Mouse (Mus musculus) kidney, embryonic 14.5 days (tissue): Measurements from ENCODE around the gene Pou6f2. TPM values are rescaled to one million over a fixed set of nuclear protein-coding genes. Genes with fewer than 3 reads are reported as not detected.

ENCODE experiments used
- ATAC-seq: fragments of 200-750 bp; cut with Nextera tagmentation; 2 replicates; pipeline ENCODE4 v1.8.0; 2017; ENCODE audit warnings: moderate number of reproducible peaks, mild to moderate bottlenecking, moderate TSS enrichment, moderate library complexity; ENCODE audit not compliant: low FRiP score, low TSS enrichment
- H3K27ac ChIP-seq: fragments of 300-500 bp; sonication (generic); 2 replicates; pipeline ENCODE4 v1.5.1; 2014; ENCODE audit warnings: low read depth, mild to moderate bottlenecking, low read length, moderate library complexity, mixed read lengths
- H3K27me3 ChIP-seq: fragments of 300-500 bp; sonication (generic); 2 replicates; pipeline ENCODE4 v1.6.1; 2014; ENCODE audit warnings: mild to moderate bottlenecking, low read length; ENCODE audit not compliant: control insufficient read depth, insufficient read depth
- H3K36me3 ChIP-seq: fragments of 300-500 bp; sonication (generic); 2 replicates; pipeline ENCODE4 v1.6.1; 2014; ENCODE audit warnings: low read length, mixed read lengths; ENCODE audit not compliant: control insufficient read depth, insufficient read depth
- H3K4me1 ChIP-seq: fragments of 300-500 bp; sonication (generic); 2 replicates; pipeline ENCODE4 v1.6.1; 2014; ENCODE audit warnings: low read length, mixed read lengths; ENCODE audit not compliant: control insufficient read depth, insufficient read depth
- H3K4me2 ChIP-seq: fragments of 300-500 bp; sonication (generic); replicated peaks from 2 replicates; pipeline ENCODE4 v1.6.1; 2014; ENCODE audit warnings: low read depth, mild to moderate bottlenecking, low read length
- H3K4me3 ChIP-seq: fragments of 300-500 bp; sonication (generic); 2 replicates; pipeline ENCODE4 v1.5.1; 2014; ENCODE audit warnings: mild to moderate bottlenecking, low read length
- H3K9ac ChIP-seq: fragments of 300-500 bp; sonication (generic); 2 replicates; pipeline ENCODE4 v1.6.1; 2014; ENCODE audit warnings: low read depth, mild to moderate bottlenecking, low read length, moderate library complexity
- H3K9me3 ChIP-seq: fragments of 300-500 bp; sonication (generic); 2 replicates; pipeline ENCODE4 v1.6.1; 2016; ENCODE audit warnings: low read length; ENCODE audit not compliant: control insufficient read depth
- WGBS: fragments of 180-500 bp; shearing (Covaris S2); extraction: QIAGEN DNeasy Blood & Tissue Kit; methylation state at CpG from one replicate; pipeline ENCODE4 v1.1.7; 2014; 5-methylcytosine and 5-hydroxymethylcytosine counted together
- polyA plus RNA-seq: library from polyadenylated mRNA; unstranded; fragments of >200 nt; fragmentation: Nextera tagmentation; extraction: Ambion mirVana; gene quantifications from 2 replicates; pipeline ENCODE4 v1.2.1, GENCODE M21; 2014

Pou6f2 gene
- polyA plus RNA-seq, 1 experiment from 2014 or later: not detected

GRCm38 (mm10) chr13:18164182-18164581, 233.3 kb downstream of the Pou6f2 start:
- ATAC-seq: no peak
- Histone ChIP-seq H3K9me3 (no peaks in the 10 kb centered on the region), H3K27me3 (no peaks in the 10 kb centered on the region), H3K4me3 (no peak overlapping the region), H3K4me1 (no peaks in the 10 kb centered on the region), H3K27ac (no peak overlapping the region), H3K4me2 (no peak overlapping the region), H3K36me3 (no peaks in the 10 kb centered on the region), H3K9ac (no peak overlapping the region)
- WGBS: 85% methylated on average over 1 of the region's 1 CpGs

DNA sequence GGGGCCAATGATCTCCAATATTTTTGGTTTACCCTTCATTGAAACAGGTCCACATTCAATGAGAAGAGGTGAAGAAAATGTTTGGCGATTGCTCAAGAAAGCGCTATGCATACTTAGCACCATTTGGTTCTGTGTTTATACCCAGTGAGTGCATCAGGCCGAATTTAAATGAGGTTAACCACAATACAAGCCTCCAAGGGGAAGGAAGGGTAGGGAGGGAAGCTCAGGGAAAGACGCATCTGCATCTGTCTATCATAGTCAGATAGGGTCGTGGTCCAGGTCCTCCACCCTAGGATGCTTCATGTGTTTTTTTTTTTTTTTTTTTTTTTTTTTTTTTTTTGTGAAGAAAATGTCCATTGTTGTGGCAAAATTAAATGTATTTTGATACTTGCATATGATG, 236.9 kb downstream of the Pou6f2 start:
- Histone ChIP-seq H3K27me3 (no peaks in the 10 kb centered on the region), H3K4me3 (no peak overlapping the region), H3K9ac (no peak overlapping the region), H3K4me2 (no peak overlapping the region), H3K27ac (no peak overlapping the region), H3K4me1 (no peaks in the 10 kb centered on the region), H3K9me3 (no peaks in the 10 kb centered on the region), H3K36me3 (no peaks in the 10 kb centered on the region)
- 78% methylated on average over 5 of the region's 5 CpGs for WGBS
- ATAC-seq: no peak

- Histone ChIP-seq H3K4me2 (no peak overlapping the region), H3K9me3 (no peaks in the 10 kb centered on the region), H3K27me3 (no peaks in the 10 kb centered on the region), H3K36me3 (no peaks in the 10 kb centered on the region), H3K27ac (no peak overlapping the region), H3K4me3 (no peak overlapping the region), H3K9ac (no peak overlapping the region), H3K4me1 (no peaks in the 10 kb centered on the region)
- 78% methylated on average over 6 of the region's 6 CpGs for WGBS
- no peak for ATAC-seq
These were observed 243.4 kb downstream of the Pou6f2 start for GRCm38 (mm10) chr13:18153949-18154582.

DNA sequence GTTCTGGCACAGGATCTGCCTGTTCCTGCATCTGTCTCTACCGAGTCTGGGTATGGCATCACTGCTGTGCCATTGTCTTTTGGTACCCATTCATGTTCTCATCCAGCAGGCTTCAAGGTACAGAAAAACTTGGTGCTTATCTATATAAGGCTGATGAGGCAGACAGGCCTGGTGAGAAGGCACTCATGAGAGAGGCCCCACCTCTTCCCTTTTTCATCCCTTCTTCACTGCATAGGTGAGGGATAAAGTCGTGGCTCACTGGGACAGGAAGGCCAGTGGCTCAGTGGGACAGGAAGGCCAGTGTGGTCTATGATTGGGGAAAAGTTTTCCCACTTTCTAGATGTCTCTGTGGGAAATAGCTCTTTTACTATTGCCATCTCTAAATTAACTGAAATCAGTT, 263.8 kb downstream of the Pou6f2 start:
- no peak for ATAC-seq
- Histone ChIP-seq H3K36me3 (no peaks in the 10 kb centered on the region), H3K4me1 (no peaks in the 10 kb centered on the region), H3K9ac (no peak overlapping the region), H3K4me2 (no peak overlapping the region), H3K27ac (no peak overlapping the region), H3K4me3 (no peak overlapping the region), H3K9me3 (no peaks in the 10 kb centered on the region), H3K27me3 (no peaks in the 10 kb centered on the region)
- 72% methylated on average over 2 of the region's 2 CpGs for WGBS

GRCm38 (mm10) chr13:18133193-18133592, 264.3 kb downstream of the Pou6f2 start:
- H3K9me3 ChIP-seq: no peaks in the 10 kb centered on the region
- ATAC-seq: no peak
- H3K4me2 ChIP-seq: no peak overlapping the region
- no peaks in the 10 kb centered on the region for H3K36me3 ChIP-seq
- H3K27ac ChIP-seq: no peak overlapping the region
- no peak overlapping the region for H3K9ac ChIP-seq
- no peaks in the 10 kb centered on the region for H3K4me1 ChIP-seq
- WGBS: 80% methylated on average over 5 of the region's 5 CpGs
- no peak overlapping the region for H3K4me3 ChIP-seq
- no peaks in the 10 kb centered on the region for H3K27me3 ChIP-seq

- no peak for ATAC-seq
- Histone ChIP-seq H3K4me2 (no peak overlapping the region), H3K36me3 (no peaks in the 10 kb centered on the region), H3K27me3 (no peaks in the 10 kb centered on the region), H3K9me3 (no peaks in the 10 kb centered on the region), H3K9ac (no peak overlapping the region), H3K4me3 (no peak overlapping the region), H3K4me1 (no peaks in the 10 kb centered on the region), H3K27ac (no peak overlapping the region)
These were observed 266.2 kb downstream of the Pou6f2 start for GRCm38 (mm10) chr13:18131324-18131723.

- Histone ChIP-seq H3K4me1 (no peaks in the 10 kb centered on the region), H3K4me2 (no peak overlapping the region), H3K9ac (no peak overlapping the region), H3K4me3 (no peak overlapping the region), H3K27me3 (no peaks in the 10 kb centered on the region), H3K36me3 (no peaks in the 10 kb centered on the region), H3K9me3 (no peaks in the 10 kb centered on the region), H3K27ac (no peak overlapping the region)
- ATAC-seq: no peak
- WGBS: 46% methylated on average over 5 of the region's 5 CpGs
These were observed 267.8 kb downstream of the Pou6f2 start for GRCm38 (mm10) chr13:18129697-18130096.

GRCm38 (mm10) chr13:18128826-18129225, 268.7 kb downstream of the Pou6f2 start:
- H3K27me3 ChIP-seq: no peaks in the 10 kb centered on the region
- H3K9ac ChIP-seq: no peak overlapping the region
- no peak overlapping the region for H3K27ac ChIP-seq
- H3K9me3 ChIP-seq: no peaks in the 10 kb centered on the region
- H3K4me1 ChIP-seq: no peaks in the 10 kb centered on the region
- no peak for ATAC-seq
- no peak overlapping the region for H3K4me3 ChIP-seq
- no peaks in the 10 kb centered on the region for H3K36me3 ChIP-seq
- no peak overlapping the region for H3K4me2 ChIP-seq
- WGBS: 84% methylated on average over 11 of the region's 11 CpGs

- Histone ChIP-seq H3K4me1 (no peaks in the 10 kb centered on the region), H3K36me3 (no peaks in the 10 kb centered on the region), H3K4me2 (no peak overlapping the region), H3K4me3 (no peak overlapping the region), H3K27ac (no peak overlapping the region), H3K27me3 (no peaks in the 10 kb centered on the region), H3K9ac (no peak overlapping the region), H3K9me3 (no peaks in the 10 kb centered on the region)
- ATAC-seq: no peak
- WGBS: 73% methylated on average over 4 of the region's 4 CpGs
These were observed 269.4 kb downstream of the Pou6f2 start for GRCm38 (mm10) chr13:18128053-18128452.
